ENCODE assay signal across 16 mouse cellular contexts in genomic region chr3:108660941-108661340, GRCm38 (mm10). TPM values are rescaled to one million over a fixed set of nuclear protein-coding genes. Genes with fewer than 3 reads are reported as not detected.
DNase-seq lines count a peak whose midpoint lies in the region; ATAC-seq and TF ChIP-seq lines count a peak whose summit lies in the region.
"Had no signal": no experiment of that assay in that cellular context is flagged by ENCODE, and none has a peak within 500 bp of the region (broad histone marks: within the 10 kb centered on the region; RNA-seq: fewer than 3 reads in every experiment).

No protein-coding gene starts in this region.

- peak; percentile 27; the same call in 1 of the 2 replicates for TF ChIP-seq CTCF in gastrocnemius, adult 2 months (IDR thresholded peaks at IDR 0.05)
- peak; percentile 51 for TF ChIP-seq CTCF in liver, postnatal 0 days (IDR thresholded peaks at IDR 0.05; ENCODE audit: low read depth)
- TF ChIP-seq CTCF in E14TG2a.4 (conservative IDR thresholded peaks at IDR 0.05; ENCODE audit: low read length), result peak; percentile 31
- TF ChIP-seq CTCF in embryonic fibroblast, embryonic 13.5 days (IDR thresholded peaks at IDR 0.05; ENCODE audit: borderline replicate concordance, insufficient read depth, low read length), result peak; percentile 32; the same call in 1 of the 2 replicates

- no peaks in the 10 kb centered on the region for H3K27me3 ChIP-seq in liver, postnatal 0 days (ENCODE audit: insufficient read depth, low read length)
- H3K27me3 ChIP-seq in liver, embryonic 11.5 days (replicated peaks; ENCODE audit: control insufficient read depth, insufficient read depth, low read length), result no peaks in the 10 kb centered on the region
- H3K27me3 ChIP-seq in E14TG2a.4 (ENCODE audit: insufficient read depth, low read length), result no peaks in the 10 kb centered on the region
- H3K27me3 ChIP-seq: embryonic facial prominence, embryonic 12.5 days; limb, embryonic 15.5 days had no signal

- no peaks in the 10 kb centered on the region for H3K9me3 ChIP-seq in liver, postnatal 0 days (ENCODE audit: low read length)
- H3K9me3 ChIP-seq in liver, embryonic 11.5 days (ENCODE audit: control insufficient read depth, low read length), result peaks cover 4% of the 10 kb centered on the region; the same call in 1 of the 2 replicates
- H3K9me3 ChIP-seq in E14TG2a.4 (ENCODE audit: low read length), result peaks cover 6% of the 10 kb centered on the region; the same call in 1 of the 2 replicates
- H3K9me3 ChIP-seq: embryonic facial prominence, embryonic 12.5 days; limb, embryonic 15.5 days had no signal

- no peak for TF ChIP-seq EP300 in liver, postnatal 0 days (IDR thresholded peaks at IDR 0.05; ENCODE audit: low read depth)

- DNase-seq in gastrocnemius, adult 2 months, result no peak
- no peak for DNase-seq in gastrocnemius, postnatal 36 days
- no peak for DNase-seq in liver, postnatal 0 days
- DNase-seq in liver, embryonic 11.5 days (ENCODE audit: low spot score), result no peak
- no peak for DNase-seq in cerebellum, postnatal 10 days
- DNase-seq: cerebellum, adult 9-10 months; gastrocnemius, postnatal 25 days; kidney, postnatal 14 days; thymus, postnatal 36 days had no signal

- TF ChIP-seq POLR2A in embryonic fibroblast, embryonic 13.5 days (IDR thresholded peaks at IDR 0.05; ENCODE audit: low read depth, low read length), result no peak

- no peak overlapping the region for H3K27ac ChIP-seq in gastrocnemius, adult 2 months
- no peak overlapping the region for H3K27ac ChIP-seq in liver, postnatal 0 days (ENCODE audit: low read depth)
- no peak overlapping the region for H3K27ac ChIP-seq in liver, embryonic 11.5 days (ENCODE audit: low read depth, low read length)
- H3K27ac ChIP-seq in embryonic fibroblast, embryonic 13.5 days (ENCODE audit: insufficient read depth, low read length), result no peak overlapping the region
- H3K27ac ChIP-seq: embryonic facial prominence, embryonic 12.5 days; limb, embryonic 15.5 days had no signal

- intact Hi-C loops in gastrocnemius, adult 2 months (cut with DNase I), result no loop called here
- intact Hi-C loops in gastrocnemius, postnatal 36 days (cut with DNase I), result no loop called here

- H3K4me3 ChIP-seq in gastrocnemius, adult 2 months, result no peak overlapping the region
- H3K4me3 ChIP-seq in liver, postnatal 0 days (ENCODE audit: low read depth, low read length), result no peak overlapping the region
- no peak overlapping the region for H3K4me3 ChIP-seq in liver, embryonic 11.5 days (ENCODE audit: low read depth, low read length)
- H3K4me3 ChIP-seq in E14TG2a.4 (replicated peaks; ENCODE audit: low read length), result no peak overlapping the region
- no peak overlapping the region for H3K4me3 ChIP-seq in embryonic fibroblast, embryonic 13.5 days (ENCODE audit: insufficient read depth, low read length)
- H3K4me3 ChIP-seq: embryonic facial prominence, embryonic 12.5 days; limb, embryonic 15.5 days had no signal

- H3K36me3 ChIP-seq in liver, postnatal 0 days (replicated peaks; ENCODE audit: insufficient read depth, low read length), result peaks cover 28% of the 10 kb centered on the region
- H3K36me3 ChIP-seq in liver, embryonic 11.5 days (ENCODE audit: control insufficient read depth, insufficient read depth, low read length), result peaks cover 26% of the 10 kb centered on the region
- H3K36me3 ChIP-seq in E14TG2a.4 (ENCODE audit: insufficient read depth, low read length), result peaks cover 59% of the 10 kb centered on the region

- no peak overlapping the region for H3K9ac ChIP-seq in liver, postnatal 0 days (replicated peaks)
- H3K9ac ChIP-seq in liver, embryonic 11.5 days (ENCODE audit: low read depth, low read length), result no peak overlapping the region
- H3K9ac ChIP-seq: embryonic facial prominence, embryonic 12.5 days; limb, embryonic 15.5 days had no signal

- no peak for ATAC-seq in liver, postnatal 0 days
- ATAC-seq in liver, embryonic 11.5 days (replicated peaks; ENCODE audit: low FRiP score), result no peak
- no peak for ATAC-seq in erythroid progenitor cell, adult 5-6 weeks (replicated peaks; ENCODE audit: low FRiP score, poor library complexity, severe bottlenecking)
- ATAC-seq: forebrain, embryonic 14.5 days; inflammation-experienced regulatory T-cells, adult 6 months had no signal

- 90% methylated on average over 1 of the region's 1 CpGs for WGBS in liver, postnatal 0 days (ENCODE audit: insufficient replicate concordance)
- WGBS in liver, embryonic 11.5 days, result 79% methylated on average over 1 of the region's 1 CpGs

- no peaks in the 10 kb centered on the region for H3K4me1 ChIP-seq in liver, postnatal 0 days (ENCODE audit: insufficient read depth)
- no peaks in the 10 kb centered on the region for H3K4me1 ChIP-seq in liver, embryonic 11.5 days (replicated peaks; ENCODE audit: control insufficient read depth, insufficient read depth, low read length)
- peaks cover 7% of the 10 kb centered on the region for H3K4me1 ChIP-seq in E14TG2a.4 (replicated peaks; ENCODE audit: low read depth, low read length)
- H3K4me1 ChIP-seq in embryonic fibroblast, embryonic 13.5 days (ENCODE audit: control insufficient read depth, insufficient read depth, low read length), result no peaks in the 10 kb centered on the region
- H3K4me1 ChIP-seq: embryonic facial prominence, embryonic 12.5 days; limb, embryonic 15.5 days had no signal

- no peak overlapping the region for H3K4me2 ChIP-seq in liver, postnatal 0 days (ENCODE audit: low read depth, low read length)
- no peak overlapping the region for H3K4me2 ChIP-seq in liver, embryonic 11.5 days
- H3K4me2 ChIP-seq: embryonic facial prominence, embryonic 12.5 days; limb, embryonic 15.5 days had no signal

RNA-seq across cellular contexts. Expression of gene Clcc1, which starts 7.2 kb away (rescaled TPM):
- 10 to 100 TPM; 34.6 to 37.2 TPM for total RNA-seq in gastrocnemius, adult 2 months (2021)
- 10 to 100 TPM; 31.8 to 38.9 TPM for total RNA-seq in gastrocnemius, postnatal 36 days (2021)
- polyA plus RNA-seq in liver, postnatal 0 days (2015; fragmentation: Nextera tagmentation; extraction: Ambion mirVana), result 49.7 and 51.1 TPM in 2 replicates
- polyA plus RNA-seq in liver, embryonic 11.5 days (2014; fragmentation: Nextera tagmentation; extraction: Ambion mirVana), result 65.4 and 69.9 TPM in 2 replicates
- polyA plus RNA-seq in embryonic fibroblast, embryonic 13.5 days (2011; ENCODE audit: insufficient read length, low read depth, missing spikeins), result 32.7 and 37.9 TPM in 2 replicates
- 11.2 and 22.2 TPM in 2 replicates for total RNA-seq in erythroid progenitor cell, adult 5-6 weeks (2015; ENCODE audit: low replicate concordance)
- 57.4 and 62.3 TPM in 2 replicates for total RNA-seq in erythroid progenitor cell, adult 5-6 weeks (2017; ENCODE audit: low replicate concordance)
